Mouse (Mus musculus): ENCODE measurements around the gene Gm29133. TPM values are rescaled to one million over a fixed set of nuclear protein-coding genes. Genes with fewer than 3 reads are reported as not detected.

The Gm29133 gene
- polyA plus RNA-seq (2015; fragmentation: Nextera tagmentation; extraction: Ambion mirVana) = not detected in 2 replicates

GRCm38 (mm10) chr3:75747897-75748296, at the start of gene Gm29133:
Gene Gm29133 (plus strand): TSS chr3:75748197.

Other genes with a start within 250 kb of the Gm29133 start
- gene Pdcd10, start 191.3 kb upstream of the Gm29133 start, polyA plus RNA-seq (2015; fragmentation: Nextera tagmentation; extraction: Ambion mirVana) = 176 and 269 TPM in 2 replicates
- gene Serpini1, start 190.7 kb upstream of the Gm29133 start, polyA plus RNA-seq (2015; fragmentation: Nextera tagmentation; extraction: Ambion mirVana) = 10.2 and 23.6 TPM in 2 replicates
- gene Golim4, start 208.8 kb downstream of the Gm29133 start, polyA plus RNA-seq (2015; fragmentation: Nextera tagmentation; extraction: Ambion mirVana) = 35.5 and 51.4 TPM in 2 replicates